Mouse (Mus musculus) retina, embryonic 14.5 days (tissue): ENCODE measurements around the gene Snrnp25.
A peak's percentile ranks its signal among the peaks of the same experiment; 100 is the strongest.

Source experiments
- DNase-seq: peaks from one replicate; pipeline ENCODE4 v3.0.0-alpha.2; 2015; ENCODE audit warnings: low spot score

Snrnp25 gene

DNA sequence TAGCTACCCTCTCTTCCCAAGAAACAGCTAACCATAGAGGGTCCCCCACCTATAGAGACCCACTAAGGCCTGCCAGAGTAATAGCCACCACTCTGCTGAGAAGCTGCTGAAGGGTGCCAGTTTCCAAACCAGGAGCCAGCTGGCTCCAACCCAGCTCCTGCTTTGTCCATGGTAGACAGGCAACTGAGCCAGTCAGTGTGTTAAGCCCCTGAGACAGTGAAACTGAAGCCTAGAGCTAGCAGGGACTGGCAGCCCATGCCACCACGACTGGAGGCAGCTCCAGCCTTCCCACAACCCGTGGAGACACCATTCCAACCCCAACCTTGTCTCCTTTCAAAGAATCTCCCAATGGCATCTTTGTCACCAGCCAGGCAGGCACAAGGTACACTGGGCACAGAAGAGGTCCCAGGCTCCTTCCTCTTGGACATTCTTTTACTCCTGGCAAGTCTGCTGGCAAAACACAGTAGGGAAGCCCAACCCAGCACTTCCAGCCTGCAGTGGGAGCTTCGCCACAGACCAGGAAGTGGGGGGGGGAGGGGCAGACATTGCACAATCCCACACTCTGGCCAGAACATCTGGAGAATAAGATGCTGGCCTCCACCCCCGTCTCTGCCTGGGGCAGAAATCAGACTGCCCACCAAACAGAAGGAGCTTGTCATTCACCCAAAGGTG lies 19.4 kb downstream of the Snrnp25 start:
- no peak for DNase-seq

DNA sequence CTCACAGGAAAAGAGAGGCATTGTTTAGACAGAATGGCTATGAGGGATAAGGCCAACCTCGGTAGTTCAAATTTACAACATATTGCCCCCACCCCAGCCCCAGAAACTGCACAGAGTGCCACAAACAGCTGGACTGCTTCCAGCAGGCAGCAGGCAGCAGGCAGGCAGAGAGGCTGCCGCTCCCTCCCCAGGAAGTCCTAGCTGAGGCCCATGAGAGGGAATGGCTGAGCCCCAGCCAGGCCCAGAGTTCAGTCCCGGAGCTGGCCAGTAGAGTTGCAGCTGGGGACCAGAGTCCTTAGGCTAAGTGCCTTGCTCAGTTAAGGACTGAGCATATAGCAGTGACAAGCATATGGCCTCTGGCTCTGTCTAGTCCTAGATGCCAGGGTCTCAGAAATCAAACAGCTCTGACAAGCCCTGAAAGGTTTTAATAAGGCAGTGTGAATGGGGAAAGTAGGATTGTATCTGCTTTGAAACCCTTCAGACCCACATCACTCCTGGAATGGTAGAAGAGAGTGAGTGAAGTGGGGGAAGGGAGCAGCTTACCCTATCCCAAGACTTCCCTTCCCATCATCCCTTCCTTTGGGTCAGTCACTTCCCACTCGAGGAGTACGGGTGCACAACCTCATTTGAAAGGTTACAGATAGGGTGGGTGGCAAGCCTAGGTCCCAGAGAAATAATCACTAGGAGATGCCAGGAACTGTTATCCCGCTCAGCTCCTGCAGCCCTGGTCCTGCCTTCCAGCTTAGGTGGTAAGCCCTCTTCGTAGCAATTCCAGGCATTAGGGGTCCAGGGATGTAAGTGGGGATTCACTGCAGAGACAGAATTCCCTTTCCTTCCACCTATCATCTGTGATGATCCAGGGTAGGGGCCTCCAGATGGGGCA lies 20.2 kb downstream of the Snrnp25 start:
- no peak for DNase-seq

DNA sequence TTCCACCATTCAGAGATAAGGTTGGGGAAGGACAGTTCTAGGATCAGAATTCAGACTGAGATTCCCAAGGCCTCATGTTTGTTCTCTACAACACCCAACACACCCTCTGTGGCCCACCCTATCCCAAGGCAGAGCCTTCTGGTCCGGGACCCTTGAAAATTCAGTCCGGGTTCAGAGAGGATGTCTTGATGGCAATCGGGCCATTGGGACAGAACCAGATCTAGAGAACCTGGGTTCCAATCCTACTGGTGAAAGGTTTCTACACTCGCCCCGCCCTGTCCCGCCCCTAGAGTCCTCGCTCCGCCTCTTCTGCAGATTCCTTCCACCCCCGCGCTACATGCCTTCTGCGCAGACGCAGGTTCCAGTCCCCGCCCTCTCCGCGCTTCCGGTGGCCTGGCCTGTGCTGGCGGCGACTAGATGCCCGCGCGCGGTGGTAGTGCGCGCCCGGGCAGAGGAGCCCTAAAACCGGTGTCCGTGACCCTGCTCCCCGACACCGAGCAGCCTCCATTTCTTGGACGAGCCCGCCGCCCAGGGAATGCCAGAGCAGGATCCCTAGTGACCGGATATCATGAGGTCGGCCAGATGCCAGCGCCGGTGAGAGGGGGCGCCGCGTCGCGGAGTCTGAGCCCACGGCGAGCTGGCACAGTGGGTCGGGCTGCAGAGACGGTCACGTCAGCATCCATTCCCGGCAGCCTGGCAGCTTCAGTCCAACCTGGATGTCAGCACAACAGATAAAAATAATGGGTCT lies 21.1 kb downstream of the Snrnp25 start, which contains the start of gene Mpg:
Mpg (plus strand) TSS at position 382 of the 748 bp plus-strand sequence.
- peak; percentile 86 for DNase-seq

DNA sequence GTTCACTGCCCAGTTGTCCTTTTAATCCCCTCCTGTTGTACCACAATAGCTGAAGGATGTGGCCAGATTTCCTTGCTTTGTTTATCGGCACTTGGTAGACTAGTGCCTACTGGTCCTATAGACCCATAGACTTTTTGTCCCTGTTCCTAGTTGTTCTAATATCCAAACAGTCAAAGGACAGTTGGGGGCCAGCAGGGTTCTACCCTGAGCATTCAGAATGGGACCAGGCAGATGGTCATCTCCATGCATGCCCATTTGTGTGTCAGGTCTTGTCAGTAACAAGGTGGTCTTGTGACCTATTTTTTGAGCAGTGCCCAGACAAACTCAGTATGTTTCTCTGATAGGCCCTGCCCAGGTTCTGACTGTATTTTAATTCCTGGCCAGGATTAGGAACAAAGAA lies 21.8 kb downstream of the Snrnp25 start:
- DNase-seq = no peak

DNA sequence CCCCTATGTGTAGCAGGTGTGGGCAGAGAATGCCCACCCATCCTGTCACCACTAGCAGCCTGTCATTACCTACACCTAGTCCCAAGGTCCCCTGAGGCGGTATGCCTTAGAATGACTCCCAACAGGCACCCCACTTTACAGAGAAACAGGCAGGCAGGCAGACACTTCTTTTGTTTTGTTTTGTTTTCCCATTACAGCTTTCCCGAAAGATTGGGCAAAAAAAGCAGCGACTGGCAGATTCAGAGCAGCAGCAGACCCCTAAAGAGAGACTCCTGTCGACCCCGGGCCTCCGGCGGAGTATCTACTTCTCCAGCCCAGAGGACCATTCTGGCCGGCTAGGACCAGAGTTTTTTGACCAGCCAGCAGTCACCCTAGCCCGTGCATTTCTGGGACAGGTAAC lies 22.3 kb downstream of the Snrnp25 start:
- no peak for DNase-seq

DNA sequence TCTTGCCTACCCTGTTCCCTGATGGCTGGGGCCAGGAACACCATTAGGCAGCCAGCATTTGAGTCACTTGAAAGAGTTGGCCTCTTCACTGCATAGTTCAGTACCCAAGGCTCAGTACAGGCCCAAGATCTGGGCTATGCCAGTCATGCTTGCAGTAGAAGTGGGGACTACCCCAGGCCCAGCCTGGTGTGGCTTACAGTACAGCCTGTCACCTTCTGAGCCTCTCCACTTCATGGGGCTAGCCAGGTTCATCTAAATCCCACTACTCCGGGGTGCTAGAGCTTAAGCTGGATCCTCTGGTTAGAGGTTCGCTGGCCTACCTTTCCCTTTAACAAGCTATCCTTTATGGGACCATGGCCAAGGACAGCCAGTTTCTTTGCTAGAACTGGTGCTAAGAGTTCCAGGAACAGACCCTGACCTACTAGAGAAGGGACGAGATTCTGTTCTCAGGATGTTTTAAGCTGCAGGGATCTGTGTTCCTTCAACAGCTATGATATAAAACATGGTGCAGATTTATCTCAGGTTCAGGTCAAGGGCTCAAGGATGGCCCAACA lies 23.2 kb downstream of the Snrnp25 start:
- DNase-seq = no peak

DNA sequence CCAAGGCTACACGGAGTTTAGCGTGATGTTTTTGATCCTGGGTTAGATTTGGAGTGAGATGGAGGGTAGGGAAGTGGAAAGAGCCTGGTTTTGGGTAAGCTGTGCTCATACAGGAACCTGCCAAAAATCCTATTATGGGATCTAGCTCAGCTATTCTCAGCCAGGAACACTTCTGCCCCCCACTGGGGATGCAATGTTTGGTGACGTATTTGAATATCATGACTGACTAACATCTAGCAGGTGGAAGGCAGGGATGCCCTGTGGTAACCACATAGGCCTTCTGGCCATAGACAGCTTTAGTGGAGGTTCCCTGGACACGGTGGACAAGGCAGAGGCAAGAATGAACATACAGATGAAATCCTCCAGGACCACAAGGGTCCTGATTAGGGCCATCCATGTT lies 25.0 kb downstream of the Snrnp25 start:
- DNase-seq = no peak

DNA sequence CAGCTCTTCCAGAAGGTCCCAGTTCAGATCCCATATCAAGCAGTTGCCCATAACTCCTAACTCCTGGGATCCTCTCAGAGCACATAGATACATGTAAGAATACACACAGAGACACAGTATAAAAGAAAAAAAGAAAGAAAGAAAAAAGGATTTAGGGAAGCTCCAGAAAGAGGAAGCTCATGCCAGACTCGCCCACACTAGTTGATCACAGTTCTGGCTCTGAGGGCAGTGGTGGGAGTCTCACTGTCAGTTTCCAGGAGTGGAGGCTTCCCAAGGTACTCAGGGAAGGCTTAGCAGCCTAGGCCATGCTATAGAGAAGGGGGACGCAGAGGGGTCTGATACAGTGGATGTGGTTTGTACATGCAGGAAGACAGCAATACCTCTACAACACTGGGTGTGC lies 25.9 kb downstream of the Snrnp25 start:
- DNase-seq = no peak

DNA sequence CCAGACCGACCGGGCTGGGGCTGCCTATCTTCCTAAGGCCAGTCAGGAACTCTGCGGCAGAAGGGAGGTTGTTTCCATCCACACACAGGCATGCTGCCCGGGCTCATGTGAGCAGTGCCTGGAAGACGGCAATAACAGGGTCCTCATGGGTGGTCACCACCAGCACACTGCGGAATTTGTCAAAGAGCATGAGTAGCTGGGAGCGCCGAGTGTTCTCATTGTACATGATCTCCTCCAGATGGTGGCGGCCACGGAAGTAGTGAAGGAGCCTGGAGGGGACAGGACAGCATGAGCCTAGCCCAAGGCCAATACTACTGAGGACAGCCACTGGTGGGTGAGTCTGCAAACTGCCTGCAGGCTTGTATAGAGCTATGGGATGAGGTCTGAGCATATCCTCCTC lies 27.6 kb downstream of the Snrnp25 start:
- no peak for DNase-seq

DNA sequence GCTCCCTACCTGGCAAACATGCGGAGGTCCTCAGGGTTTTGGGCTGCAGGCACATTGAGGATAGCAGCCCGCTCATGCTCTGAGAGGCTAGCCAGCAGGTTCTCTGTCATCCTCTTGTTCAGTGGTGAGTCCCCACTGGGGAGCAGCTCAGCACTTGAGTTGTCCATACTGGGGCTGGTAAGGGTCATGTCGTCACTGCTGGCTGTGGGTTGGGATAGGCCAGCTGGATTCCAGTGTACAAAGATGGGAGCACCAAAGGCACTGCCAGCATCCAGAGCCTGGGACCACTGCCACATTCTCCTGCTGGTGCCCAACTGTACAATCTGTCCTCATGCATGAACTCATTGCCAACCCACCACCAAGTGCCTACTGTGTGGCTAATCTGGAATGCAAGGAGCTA lies 28.7 kb downstream of the Snrnp25 start:
- no peak for DNase-seq

DNA sequence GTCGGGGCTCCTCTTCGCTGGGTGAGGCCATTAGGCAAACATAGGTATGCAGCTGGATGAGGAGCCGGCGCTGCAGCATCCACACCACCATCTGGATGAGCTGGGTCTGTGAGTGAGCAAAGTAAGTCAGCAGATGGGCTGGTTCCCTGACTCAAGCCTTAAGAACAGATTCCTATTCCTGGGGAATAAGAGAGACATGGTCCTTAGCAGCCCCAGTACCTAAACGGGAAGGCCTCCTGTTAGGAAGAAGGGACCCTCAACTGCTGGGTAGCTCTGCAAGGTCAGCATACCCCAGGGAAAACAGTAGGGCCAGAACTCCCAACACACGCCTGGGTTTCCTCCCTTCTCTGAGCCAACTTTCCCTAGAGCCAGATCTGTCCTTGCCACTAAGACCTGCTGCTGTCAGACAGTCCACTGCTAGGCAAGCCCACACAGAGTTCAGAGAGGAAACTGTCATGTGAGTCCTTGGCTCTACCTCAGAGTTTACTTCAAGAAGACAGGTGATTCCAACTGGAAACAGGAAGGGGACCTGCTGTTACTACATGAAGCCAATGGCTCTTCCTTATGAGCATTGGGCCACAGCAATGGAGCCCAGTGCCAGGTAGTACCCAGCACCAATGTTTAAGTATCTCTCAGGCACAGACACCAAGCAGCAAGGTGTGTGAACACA lies 29.7 kb downstream of the Snrnp25 start:
- DNase-seq = no peak

DNA sequence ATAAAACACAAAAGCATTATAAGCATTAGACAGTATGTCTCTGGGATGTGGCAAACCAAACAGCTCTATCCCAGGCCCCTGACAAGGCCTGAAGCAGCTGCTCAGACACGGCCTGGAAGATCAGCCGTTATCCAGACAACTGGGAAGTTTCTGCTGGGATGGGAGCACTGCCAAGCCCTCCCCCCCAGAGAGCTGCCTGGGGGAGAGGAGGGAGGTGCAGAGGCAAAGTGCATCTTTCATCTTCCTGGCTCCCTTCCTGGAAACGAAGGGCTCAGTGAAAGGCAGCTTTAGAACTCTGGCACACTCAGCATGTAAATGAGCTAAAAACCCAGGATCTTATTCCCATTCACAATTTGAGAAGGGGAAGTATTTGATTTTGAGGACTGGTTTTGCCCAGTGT lies 30.4 kb downstream of the Snrnp25 start:
- DNase-seq = no peak

DNA sequence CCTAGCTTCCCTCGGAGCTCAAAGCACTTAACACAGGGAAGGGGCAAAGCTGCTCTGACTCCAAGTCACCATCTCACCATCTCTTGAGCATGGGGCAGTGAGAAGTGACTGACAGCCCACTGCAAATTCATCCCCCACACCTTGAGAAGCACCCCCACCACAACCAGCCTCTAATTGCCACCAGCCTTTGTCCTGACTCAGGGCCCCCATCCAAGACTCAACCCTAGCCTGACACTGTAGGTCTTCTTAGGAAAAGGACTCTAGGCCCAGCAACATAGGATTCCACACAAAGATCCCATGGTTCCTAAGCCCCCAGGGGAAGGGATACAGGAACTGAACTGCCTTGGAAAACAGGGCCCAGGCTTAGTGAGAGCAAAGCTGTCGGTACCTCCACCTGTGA lies 30.9 kb downstream of the Snrnp25 start:
- DNase-seq = no peak

DNA sequence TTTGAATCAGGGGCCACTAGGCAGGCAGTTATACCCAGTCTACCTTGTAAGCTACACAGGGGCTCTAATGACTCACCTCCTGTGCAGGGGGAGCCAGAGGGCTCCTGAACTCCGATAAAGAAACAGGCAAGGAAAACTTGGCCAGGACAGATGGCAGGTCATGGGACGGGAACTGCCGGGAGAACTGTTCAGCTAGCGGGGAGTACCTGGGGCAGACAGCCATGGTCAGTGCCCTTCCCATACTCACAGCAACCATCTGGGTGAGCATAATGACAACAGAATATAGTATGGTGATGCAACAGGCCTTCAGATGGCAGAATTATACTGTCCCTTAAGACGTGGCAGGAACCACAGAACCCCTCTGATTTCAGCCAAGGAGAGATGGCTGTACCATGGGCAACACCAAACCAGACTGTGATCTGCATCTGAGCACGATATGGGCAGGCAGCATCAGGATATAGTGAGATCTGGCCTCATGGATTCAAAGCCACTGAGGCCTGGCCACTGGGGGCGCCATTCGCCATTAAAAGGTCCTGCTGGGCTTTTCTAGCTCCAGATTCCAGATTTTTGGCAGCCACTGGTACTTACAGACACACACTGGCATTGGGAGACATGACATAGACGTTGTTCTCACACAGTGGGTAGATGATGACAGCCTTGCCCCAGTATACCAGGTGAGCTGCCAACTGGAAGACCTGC lies 31.6 kb downstream of the Snrnp25 start:
- DNase-seq = peak; percentile 77

DNA sequence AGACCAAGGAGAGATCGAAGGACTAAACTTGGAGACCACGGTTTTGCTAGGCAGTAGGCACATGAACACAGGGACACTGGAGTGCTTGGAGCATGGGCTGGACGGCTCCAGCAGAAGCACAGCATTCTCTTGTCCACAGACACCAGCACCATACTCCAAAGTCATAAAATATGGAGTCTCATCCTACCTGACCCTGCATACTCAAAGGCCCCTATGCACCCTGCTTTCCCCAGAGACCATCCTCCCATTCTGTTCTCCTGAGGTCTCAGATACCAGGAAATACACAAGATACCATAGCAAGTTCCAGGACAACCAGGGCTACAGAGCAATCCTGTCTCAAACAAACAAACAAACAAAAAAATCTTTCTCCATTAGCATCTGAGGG lies 32.2 kb downstream of the Snrnp25 start:
- no peak for DNase-seq

DNA sequence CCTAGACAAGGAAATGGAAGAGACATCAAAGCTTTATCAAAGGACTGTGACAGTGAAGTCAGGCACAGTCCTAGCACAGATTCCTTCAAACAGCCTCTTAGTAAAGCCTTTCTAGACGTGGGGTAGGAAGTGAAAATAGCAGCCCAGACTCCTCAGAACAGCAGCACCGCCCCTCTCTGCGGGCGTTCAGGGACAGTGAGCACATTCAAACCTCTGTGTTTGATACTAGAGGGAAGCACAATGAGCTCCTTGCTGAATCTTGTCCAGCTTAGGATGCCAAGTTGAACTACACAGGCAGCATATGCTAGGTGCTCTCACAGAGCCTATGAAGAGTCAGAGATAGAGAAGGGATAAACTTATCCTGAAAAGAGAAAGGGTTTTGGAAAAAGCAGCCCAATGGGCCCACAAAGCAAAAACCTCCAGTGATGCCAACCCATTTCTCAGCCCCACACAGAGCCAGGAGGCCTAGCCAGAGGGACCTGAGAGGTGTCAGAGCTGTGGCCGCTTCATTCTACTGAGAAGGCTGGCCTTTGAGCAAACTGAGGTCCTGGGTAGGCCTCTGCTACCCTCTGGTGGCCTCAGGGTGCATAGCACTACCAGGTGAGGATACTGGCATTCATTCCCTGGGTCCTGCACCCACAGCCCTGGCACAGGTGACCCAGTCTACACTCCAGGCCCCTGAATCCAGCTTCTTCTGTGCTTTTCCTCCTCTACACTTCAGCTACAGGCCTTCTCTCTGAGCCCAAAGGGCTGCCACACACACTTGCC lies 33.1 kb downstream of the Snrnp25 start:
- peak; percentile 82 for DNase-seq

DNA sequence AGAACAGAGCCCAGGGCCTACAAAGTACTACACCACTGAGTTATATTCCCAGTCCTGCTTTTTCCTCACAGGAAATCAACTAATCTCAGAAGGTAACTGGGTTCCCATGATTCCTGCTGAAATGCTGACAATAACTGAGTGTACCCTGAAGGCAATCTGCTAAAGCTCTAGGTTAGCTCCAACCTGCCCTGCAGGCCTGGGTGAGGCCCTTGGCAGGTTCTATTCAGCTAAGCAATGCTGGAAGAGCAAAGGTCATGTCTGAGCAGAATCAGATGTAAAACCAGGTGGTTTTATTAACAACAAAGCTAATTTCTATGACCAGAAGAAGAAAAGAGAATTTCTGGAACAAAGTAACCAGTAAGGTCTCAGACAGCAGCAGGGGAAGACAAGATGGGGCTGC lies 36.2 kb downstream of the Snrnp25 start:
- no peak for DNase-seq

DNA sequence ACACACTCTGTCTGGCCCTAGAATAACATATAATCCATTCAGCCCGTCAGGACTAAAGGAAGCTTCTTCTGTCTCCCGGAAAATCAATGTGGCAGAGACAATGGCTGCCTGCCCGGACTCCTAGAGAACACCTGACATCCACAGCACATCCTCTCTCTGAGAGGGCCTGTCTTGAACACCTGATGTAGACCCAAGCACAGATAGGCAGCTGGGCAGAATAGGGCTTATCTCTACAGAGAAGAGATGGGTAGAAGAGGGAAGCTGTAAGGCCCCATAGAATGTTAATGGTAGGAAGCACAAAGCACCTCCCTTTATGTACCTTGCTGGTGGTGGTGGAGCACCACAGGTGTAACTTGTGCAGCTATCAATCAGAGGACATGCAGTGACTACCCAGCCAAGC lies 37.0 kb downstream of the Snrnp25 start:
- no peak for DNase-seq

DNA sequence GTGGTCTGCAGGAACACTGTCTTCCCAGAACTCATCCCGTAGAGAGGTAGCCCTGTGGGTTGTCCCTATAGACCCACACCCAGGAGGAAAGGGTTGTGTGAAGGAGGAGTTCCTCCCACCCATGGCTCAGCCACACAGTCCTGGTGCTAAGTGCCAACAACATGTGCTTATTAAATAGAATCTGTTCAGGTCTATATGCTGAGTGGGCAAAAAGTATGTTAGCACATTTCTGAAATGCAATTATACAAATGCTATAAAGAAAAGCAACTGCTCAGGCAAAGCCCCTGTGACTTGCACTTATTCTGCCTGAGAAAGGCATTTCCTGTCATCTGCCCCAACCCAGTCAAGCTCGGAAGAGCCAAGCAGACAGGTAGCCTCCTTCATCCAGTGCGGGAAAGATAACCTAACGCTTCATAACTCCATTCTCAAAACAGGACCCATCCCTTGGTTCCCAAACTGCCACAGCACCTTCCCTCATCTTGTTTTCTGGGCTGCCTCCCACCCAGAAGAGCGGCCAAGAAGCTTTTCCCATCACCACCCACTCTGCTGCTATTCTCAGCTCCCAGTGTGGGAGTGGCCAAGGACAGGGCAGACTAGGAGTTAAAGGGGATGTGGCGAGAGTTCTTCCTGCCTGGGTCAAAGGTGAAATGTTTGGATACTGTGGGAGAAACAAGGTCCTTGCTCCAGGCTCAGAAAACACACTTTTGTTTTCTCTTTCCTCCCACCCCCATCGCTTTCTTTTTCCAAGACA lies 38.2 kb downstream of the Snrnp25 start:
- no peak for DNase-seq

DNA sequence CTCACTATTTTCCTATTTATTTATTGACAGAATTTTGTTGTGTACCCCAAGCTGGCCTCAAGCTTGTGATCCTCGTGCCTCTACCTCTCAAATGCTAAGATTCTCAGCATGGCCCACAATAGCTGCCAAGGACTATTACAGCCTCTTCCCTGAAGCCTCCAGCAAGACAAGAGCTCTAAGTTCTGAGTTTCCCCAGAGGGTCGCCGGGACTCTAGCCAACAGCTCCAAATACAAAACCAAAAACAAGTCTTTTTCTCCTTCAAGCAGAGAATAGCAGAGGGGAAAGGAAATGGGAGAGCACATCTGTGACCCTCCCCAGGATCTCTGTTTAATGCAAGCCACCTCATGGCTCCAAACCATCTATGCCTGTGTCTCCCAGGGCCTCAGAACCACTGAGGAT lies 38.8 kb downstream of the Snrnp25 start:
- DNase-seq = no peak
